Mouse (Mus musculus): ENCODE results near the gene Tenm2.

Tenm2 gene

DNA sequence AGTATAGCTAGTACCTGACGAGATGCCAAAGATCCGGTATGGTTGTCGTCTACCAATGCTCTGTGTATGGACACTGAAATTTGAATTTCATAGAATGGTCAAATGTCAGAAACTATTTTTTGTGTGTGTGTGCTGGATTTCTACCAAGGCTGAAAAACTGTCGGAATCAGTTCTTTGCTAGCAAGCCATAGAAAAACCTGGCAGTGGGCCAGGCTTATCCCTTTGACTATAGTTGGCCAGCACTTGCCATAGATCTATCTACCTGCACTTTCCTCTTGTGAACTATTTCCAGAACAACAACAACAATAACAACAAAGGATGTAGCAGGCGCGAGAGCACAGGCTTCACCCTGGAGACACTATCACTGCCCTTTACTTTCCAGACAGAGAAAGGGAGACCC is 1098.5 kb downstream of the Tenm2 start:
- DNase-seq (ENCODE audit: low spot score in 2 of 2): no peak

- DNase-seq (ENCODE audit: low spot score in 2 of 2): no peak
These were observed 1101.1 kb downstream of the Tenm2 start for GRCm38 (mm10) chr11:36134645-36135044.

GRCm38 (mm10) chr11:36123275-36123674 is 1112.5 kb downstream of the Tenm2 start:
- no peak for DNase-seq (ENCODE audit: low spot score in 2 of 2)

DNA sequence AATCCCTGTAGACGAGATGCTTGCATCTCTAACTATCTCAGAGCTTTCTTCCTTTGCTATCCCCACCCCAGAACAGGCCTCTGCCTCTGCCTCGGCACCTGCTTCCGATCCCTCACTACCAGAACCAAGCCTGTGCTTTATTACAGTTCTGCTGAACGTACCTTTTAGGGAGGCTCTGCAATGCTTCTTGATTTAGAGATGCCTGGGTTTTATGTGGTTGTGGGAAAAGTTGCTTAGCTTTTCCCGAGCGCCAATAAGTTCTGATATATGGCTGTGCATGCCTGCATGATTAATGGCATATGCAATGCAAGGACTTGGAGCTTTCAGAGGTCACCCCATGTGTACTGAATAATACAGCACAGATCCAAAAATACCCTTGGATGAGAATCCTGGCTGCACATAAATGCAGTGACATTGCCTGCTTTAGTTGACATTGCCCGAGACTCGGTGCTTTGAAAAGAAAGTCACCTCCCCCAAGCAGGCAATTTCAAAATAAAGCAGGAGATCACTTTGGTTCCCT is 1114.3 kb downstream of the Tenm2 start:
- DNase-seq (ENCODE audit: low spot score in 2 of 2): no peak

- DNase-seq (ENCODE audit: low spot score in 2 of 2): no peak
These were observed 1115.0 kb downstream of the Tenm2 start for GRCm38 (mm10) chr11:36120591-36121409.

GRCm38 (mm10) chr11:36113326-36113725 is 1122.4 kb downstream of the Tenm2 start:
- no peak for DNase-seq (ENCODE audit: low spot score in 2 of 2)

DNA sequence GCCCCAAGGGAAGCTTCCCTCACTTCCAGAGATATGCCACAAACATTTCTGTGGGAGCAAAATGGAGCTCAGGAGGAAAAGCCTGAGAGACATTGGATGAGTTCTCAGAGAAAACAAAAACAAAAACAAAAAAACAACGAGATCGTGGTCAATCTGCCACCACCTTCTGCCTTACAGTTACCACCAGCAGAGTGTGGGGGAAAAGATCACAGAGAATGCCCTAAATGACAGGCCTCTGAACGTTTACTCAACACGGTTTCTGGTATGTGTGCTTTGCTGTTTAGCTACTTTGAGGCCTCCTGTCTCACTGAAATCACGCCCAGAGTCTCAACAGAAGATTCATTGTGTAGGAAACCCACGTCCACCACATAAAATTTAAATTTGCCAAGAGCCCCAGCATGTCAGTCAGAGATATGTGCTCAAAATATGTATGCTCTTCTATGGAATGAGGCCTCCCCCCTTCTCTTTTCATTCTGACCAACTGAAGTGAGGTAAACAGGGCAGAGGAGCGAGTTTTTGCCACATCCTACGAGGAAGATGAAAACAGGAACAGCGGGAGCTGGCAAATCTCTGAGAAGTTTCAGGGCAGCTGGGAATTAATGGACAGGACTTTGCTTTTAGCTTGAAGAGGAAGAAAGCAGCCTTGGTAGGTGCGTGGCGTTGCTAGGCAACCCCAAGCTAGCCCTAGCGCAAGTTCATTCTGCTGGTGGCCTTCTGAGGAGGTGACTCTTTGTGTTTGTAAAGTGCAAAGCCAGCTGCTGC is 1126.6 kb downstream of the Tenm2 start:
- DNase-seq (ENCODE audit: low spot score in 2 of 2): peak in 1 of 2 experiments; percentile 28

DNA sequence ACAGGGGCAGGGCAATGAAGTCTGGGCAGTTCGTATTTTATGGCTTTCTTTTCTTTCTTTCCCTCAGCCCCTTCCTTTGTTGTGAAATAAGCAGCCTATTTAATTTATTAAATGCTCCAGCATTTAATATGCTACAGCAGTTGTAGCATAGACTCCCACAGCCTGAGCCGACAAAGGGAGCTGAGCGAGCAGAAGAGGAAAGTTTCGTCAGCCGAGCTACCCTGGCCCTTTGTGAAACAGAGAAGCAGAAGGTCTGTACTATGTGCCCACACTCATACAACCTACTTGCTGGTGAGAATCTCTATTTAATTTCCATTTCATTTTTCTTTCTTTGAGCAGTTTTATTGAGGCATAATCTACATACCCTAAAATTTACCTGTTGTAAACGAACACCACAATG is 1127.9 kb downstream of the Tenm2 start:
- DNase-seq (ENCODE audit: low spot score in 2 of 2): peak in 1 of 2 experiments; percentile 12

GRCm38 (mm10) chr11:36106639-36107038 is 1129.1 kb downstream of the Tenm2 start:
- peak in 1 of 2 experiments; percentile 18 for DNase-seq (ENCODE audit: low spot score in 2 of 2)

DNA sequence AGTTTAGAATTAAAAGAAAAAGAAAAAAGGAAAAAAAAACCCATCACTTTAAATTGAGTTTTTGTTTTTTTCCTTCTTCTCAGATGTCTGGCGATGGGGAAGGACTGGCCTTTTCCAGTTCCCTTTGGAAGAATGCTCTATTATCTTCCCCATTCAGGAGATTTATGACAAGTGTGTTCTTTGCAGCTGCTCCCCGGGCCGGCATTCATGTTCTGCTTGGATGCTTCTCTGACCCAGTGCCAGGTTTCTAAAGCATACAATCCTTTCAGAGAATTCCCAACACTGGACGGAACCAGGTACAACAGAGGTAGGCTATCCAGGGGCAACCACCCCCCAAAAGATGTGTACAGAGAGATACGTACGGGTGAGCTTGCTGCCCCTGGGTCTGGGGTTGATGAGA is 1132.2 kb downstream of the Tenm2 start:
- DNase-seq (ENCODE audit: low spot score in 2 of 2): no peak

DNA sequence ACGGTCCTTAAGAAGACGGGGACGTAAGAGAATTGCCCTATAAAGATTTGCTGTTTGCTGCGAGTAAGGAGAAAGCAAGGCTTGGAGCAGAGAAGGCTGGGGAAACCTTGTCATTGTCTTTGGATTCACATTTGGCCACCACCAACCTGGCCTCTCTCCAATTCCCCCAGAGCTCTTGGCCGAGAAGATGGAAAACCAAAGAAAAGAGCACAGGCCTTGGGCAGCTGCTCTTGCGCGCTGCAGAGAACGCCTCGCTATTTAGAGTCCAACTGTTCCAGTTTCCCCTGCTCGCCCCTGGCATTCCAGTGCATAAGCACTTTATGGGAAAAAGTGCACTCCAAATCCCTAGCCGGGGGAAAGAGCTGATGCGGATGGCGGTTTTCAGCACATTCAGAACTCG is 1139.5 kb downstream of the Tenm2 start:
- DNase-seq (ENCODE audit: low spot score in 2 of 2): peak; percentile 43 to 67

GRCm38 (mm10) chr11:36090210-36090609 is 1145.6 kb downstream of the Tenm2 start:
- no peak for DNase-seq (ENCODE audit: low spot score in 2 of 2)

DNA sequence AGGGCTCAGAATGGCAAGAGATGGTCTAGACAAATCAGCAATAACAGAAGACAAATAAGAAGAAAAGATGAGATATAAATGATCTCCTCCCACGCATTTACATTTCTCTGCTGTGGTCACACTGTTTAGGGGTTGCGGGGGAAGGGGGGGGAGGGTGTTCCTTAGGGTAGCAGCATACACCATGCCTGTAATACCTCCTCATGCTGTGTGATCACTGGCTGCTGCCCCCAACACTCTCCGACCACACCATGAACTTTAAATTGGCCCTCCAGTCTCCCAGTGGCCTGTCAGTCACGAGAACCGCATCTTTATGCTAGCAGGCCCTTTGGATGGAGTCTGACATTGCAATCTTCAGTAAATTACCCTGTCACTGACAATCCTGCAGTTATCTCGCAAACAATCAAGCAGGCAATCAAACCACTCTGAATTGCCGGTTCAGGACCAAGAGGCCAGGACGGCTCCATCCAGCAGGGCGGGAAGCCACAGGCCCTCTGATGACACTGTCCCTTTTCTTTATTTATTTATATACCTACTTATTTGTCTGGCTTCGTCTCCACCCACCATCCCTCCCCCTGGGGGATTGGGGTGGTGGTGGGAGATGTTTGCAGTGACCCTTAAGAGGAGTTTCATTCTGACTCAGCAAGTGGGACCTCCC is 1154.2 kb downstream of the Tenm2 start:
- no peak for DNase-seq (ENCODE audit: low spot score in 2 of 2)

- DNase-seq (ENCODE audit: low spot score in 2 of 2): peak in 1 of 2 experiments; percentile 11
These were observed 1155.0 kb downstream of the Tenm2 start for GRCm38 (mm10) chr11:36080766-36081165.

DNA sequence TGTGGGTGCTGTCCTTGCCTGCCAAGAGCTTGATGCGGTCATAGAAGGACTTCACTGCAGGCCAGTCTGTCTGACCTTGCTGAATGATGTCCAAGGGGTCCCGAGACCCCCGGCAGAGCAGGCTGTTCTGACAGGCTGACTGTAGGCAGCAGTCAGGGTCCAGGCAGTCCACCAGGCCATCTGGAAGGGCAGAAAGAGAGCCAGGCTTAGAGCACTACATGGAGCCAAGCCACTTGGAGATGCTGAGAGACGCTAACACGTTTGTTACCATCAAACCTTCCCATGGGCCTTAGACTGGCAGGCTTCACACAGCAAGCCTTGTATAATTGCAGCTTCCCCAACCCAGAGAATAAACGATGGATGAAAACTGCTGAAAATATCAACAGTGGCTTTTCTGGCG is 1157.4 kb downstream of the Tenm2 start:
- no peak for DNase-seq (ENCODE audit: low spot score in 2 of 2)

DNA sequence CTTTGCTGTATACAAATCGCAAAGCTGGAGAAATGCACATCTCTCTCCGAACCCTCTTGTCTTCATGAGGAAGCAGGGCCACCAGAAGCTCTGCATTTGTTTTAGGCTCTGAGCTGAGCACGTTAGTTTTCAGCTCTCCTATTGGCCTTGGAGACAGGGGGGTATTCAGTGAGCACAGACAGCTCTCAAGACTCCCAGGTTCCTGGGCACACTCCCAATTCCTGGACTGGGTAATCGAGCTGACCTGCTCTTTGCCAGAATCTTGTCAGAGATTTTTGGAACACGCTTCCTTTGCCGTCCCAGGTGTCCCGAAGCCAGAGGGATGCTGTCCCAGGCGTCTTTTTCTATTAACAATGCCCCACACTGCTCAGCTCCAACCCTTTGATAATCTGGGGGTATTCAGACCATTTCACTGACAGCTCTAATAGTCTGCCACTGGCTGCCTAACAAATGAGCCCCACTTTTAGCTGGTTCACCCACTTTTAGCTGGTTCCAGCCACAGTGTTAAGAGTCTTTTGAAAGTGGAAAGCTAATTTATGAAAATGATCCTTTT is 1161.7 kb downstream of the Tenm2 start:
- no peak for DNase-seq (ENCODE audit: low spot score in 2 of 2)

GRCm38 (mm10) chr11:36073074-36073818 is 1162.5 kb downstream of the Tenm2 start:
- DNase-seq (ENCODE audit: low spot score in 2 of 2): peak in 1 of 2 experiments; percentile 66

DNA sequence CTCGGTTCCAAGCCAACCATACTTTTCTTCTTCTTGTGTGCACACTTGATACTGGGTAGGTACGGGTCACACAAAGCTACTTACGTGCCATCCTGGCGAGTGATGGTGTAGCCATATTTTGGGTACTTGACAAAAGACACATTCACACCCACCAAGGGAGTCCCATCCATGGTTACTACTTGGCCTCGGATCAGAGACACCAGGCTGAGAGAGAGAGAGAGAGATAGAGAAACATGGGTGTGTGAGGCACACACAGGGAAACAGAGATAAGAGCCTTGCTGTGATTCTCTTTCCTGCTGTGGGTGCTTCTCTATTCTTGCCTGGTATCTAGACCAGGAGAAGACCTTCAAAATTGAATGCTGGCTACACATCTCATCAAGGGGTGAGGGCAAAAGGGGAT is 1163.1 kb downstream of the Tenm2 start:
- no peak for DNase-seq (ENCODE audit: low spot score in 2 of 2)

DNA sequence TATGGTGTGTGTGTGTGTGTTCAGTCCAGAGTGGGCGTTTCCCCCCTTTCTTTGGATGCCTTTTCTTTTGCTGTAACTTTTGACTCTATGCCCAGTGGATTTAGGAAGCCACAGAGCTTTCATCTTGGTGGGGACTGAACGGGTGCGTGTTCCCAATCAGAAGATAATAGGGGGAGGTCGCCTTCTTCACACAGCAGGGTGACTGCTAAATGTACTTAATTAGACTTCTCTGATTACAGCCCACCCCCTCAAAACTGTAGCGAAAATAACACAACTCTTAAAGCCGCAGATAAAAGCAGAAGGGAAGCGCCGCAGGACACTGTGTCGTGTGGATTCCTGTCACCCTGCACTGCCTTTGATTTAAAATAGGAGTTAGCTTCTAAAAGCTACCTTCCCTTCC is 1163.7 kb downstream of the Tenm2 start:
- no peak for DNase-seq (ENCODE audit: low spot score in 2 of 2)

GRCm38 (mm10) chr11:36059325-36059843 is 1176.4 kb downstream of the Tenm2 start:
- no peak for DNase-seq (ENCODE audit: low spot score in 2 of 2)

GRCm38 (mm10) chr11:36056525-36056924 is 1179.2 kb downstream of the Tenm2 start:
- DNase-seq (ENCODE audit: low spot score in 2 of 2): no peak

All from frontal cortex, postnatal 36 days (tissue).